ENCODE assay signal across 17 mouse cellular contexts in genomic region chr7:45721234-45721571, GRCm38 (mm10). TPM values are rescaled to one million over a fixed set of nuclear protein-coding genes. Genes with fewer than 3 reads are reported as not detected.
DNase-seq lines count a peak whose midpoint lies in the region; ATAC-seq lines count a peak whose summit lies in the region.
"Had no signal": no experiment of that assay in that cellular context is flagged by ENCODE, and none has a peak within 500 bp of the region (broad histone marks: within the 10 kb centered on the region; RNA-seq: fewer than 3 reads in every experiment).

No protein-coding gene starts in this region.

- peaks cover 70% of the 10 kb centered on the region for H3K36me3 ChIP-seq in hindbrain, embryonic 13.5 days
- peaks cover 70% of the 10 kb centered on the region for H3K36me3 ChIP-seq in hindbrain, embryonic 12.5 days
- H3K36me3 ChIP-seq in midbrain, embryonic 13.5 days = peaks cover 71% of the 10 kb centered on the region
- H3K36me3 ChIP-seq in midbrain, embryonic 15.5 days (replicated peaks) = peaks cover 27% of the 10 kb centered on the region
- peaks cover 27% of the 10 kb centered on the region for H3K36me3 ChIP-seq in intestine, embryonic 16.5 days (ENCODE audit: control insufficient read depth, insufficient read depth, low read length)

- no peak overlapping the region for H3K4me2 ChIP-seq in hindbrain, embryonic 13.5 days
- H3K4me2 ChIP-seq in hindbrain, embryonic 12.5 days (replicated peaks) = no peak overlapping the region
- H3K4me2 ChIP-seq in midbrain, embryonic 13.5 days (replicated peaks) = no peak overlapping the region
- no peak overlapping the region for H3K4me2 ChIP-seq in midbrain, embryonic 15.5 days
- H3K4me2 ChIP-seq in intestine, embryonic 16.5 days (ENCODE audit: low read depth, low read length) = peak overlapping the region; percentile 55
- H3K4me2 ChIP-seq: neural tube, embryonic 12.5 days had no signal

- no peak overlapping the region for H3K4me3 ChIP-seq in hindbrain, embryonic 13.5 days
- no peak overlapping the region for H3K4me3 ChIP-seq in hindbrain, embryonic 12.5 days
- H3K4me3 ChIP-seq in midbrain, embryonic 13.5 days (replicated peaks) = no peak overlapping the region
- no peak overlapping the region for H3K4me3 ChIP-seq in midbrain, embryonic 15.5 days
- peak overlapping the region; percentile 42 for H3K4me3 ChIP-seq in intestine, embryonic 16.5 days (ENCODE audit: low read length)
- H3K4me3 ChIP-seq: erythroblast, embryonic 14.5 days; neural tube, embryonic 12.5 days had no signal

- WGBS in hindbrain, embryonic 13.5 days = 84% methylated on average over 7 of the region's 7 CpGs
- 85% methylated on average over 7 of the region's 7 CpGs for WGBS in hindbrain, embryonic 12.5 days
- 82% methylated on average over 7 of the region's 7 CpGs for WGBS in midbrain, embryonic 13.5 days
- WGBS in midbrain, embryonic 15.5 days = 82% methylated on average over 7 of the region's 7 CpGs
- 58% methylated on average over 7 of the region's 7 CpGs for WGBS in intestine, embryonic 16.5 days

- no peaks in the 10 kb centered on the region for H3K27me3 ChIP-seq in hindbrain, embryonic 13.5 days
- H3K27me3 ChIP-seq in hindbrain, embryonic 12.5 days = no peaks in the 10 kb centered on the region
- H3K27me3 ChIP-seq in midbrain, embryonic 13.5 days = no peaks in the 10 kb centered on the region
- no peaks in the 10 kb centered on the region for H3K27me3 ChIP-seq in midbrain, embryonic 15.5 days (replicated peaks)
- H3K27me3 ChIP-seq in intestine, embryonic 16.5 days (replicated peaks; ENCODE audit: control insufficient read depth, insufficient read depth, low read length) = no peaks in the 10 kb centered on the region
- H3K27me3 ChIP-seq: neural tube, embryonic 12.5 days had no signal

- no peaks in the 10 kb centered on the region for H3K9me3 ChIP-seq in hindbrain, embryonic 13.5 days
- no peaks in the 10 kb centered on the region for H3K9me3 ChIP-seq in hindbrain, embryonic 12.5 days (replicated peaks)
- no peaks in the 10 kb centered on the region for H3K9me3 ChIP-seq in midbrain, embryonic 13.5 days
- H3K9me3 ChIP-seq in midbrain, embryonic 15.5 days = no peaks in the 10 kb centered on the region
- no peaks in the 10 kb centered on the region for H3K9me3 ChIP-seq in intestine, embryonic 16.5 days (ENCODE audit: control insufficient read depth, low read length)
- H3K9me3 ChIP-seq: neural tube, embryonic 12.5 days had no signal

- DNase-seq in cerebellum, adult 18-20 months = no peak
- no peak for DNase-seq in left cerebral cortex, adult 8-10 months (ENCODE audit: low spot score in 2 of 2)
- DNase-seq: kidney, postnatal 10 days; left cerebral cortex, postnatal 4 days; spleen, adult 18-20 months had no signal

- peak overlapping the region; percentile 35; the same call in 1 of the 2 replicates for H3K9ac ChIP-seq in hindbrain, embryonic 13.5 days
- H3K9ac ChIP-seq in hindbrain, embryonic 12.5 days = no peak overlapping the region
- peak overlapping the region; percentile 42; the same call in 1 of the 2 replicates for H3K9ac ChIP-seq in midbrain, embryonic 13.5 days (replicated peaks)
- H3K9ac ChIP-seq in midbrain, embryonic 15.5 days = no peak overlapping the region
- H3K9ac ChIP-seq in intestine, embryonic 16.5 days (ENCODE audit: low read depth, low read length) = peak overlapping the region; percentile 49
- H3K9ac ChIP-seq: neural tube, embryonic 12.5 days had no signal

- no peak overlapping the region for H3K27ac ChIP-seq in hindbrain, embryonic 13.5 days
- no peak overlapping the region for H3K27ac ChIP-seq in hindbrain, embryonic 12.5 days
- H3K27ac ChIP-seq in midbrain, embryonic 13.5 days = no peak overlapping the region
- no peak overlapping the region for H3K27ac ChIP-seq in midbrain, embryonic 15.5 days
- H3K27ac ChIP-seq in intestine, embryonic 16.5 days (ENCODE audit: low read length) = peak overlapping the region; percentile 42
- H3K27ac ChIP-seq: neural tube, embryonic 12.5 days had no signal

- ATAC-seq in hindbrain, embryonic 13.5 days (ENCODE audit: low FRiP score) = no peak
- no peak for ATAC-seq in hindbrain, embryonic 12.5 days (ENCODE audit: low FRiP score)
- no peak for ATAC-seq in midbrain, embryonic 13.5 days
- no peak for ATAC-seq in midbrain, embryonic 15.5 days (replicated peaks)
- no peak for ATAC-seq in intestine, embryonic 16.5 days

- peaks cover 42% of the 10 kb centered on the region for H3K4me1 ChIP-seq in hindbrain, embryonic 13.5 days (replicated peaks)
- H3K4me1 ChIP-seq in hindbrain, embryonic 12.5 days = peaks cover 35% of the 10 kb centered on the region
- peaks cover 32% of the 10 kb centered on the region for H3K4me1 ChIP-seq in midbrain, embryonic 13.5 days (replicated peaks)
- H3K4me1 ChIP-seq in midbrain, embryonic 15.5 days = peaks cover 27% of the 10 kb centered on the region
- H3K4me1 ChIP-seq in intestine, embryonic 16.5 days (ENCODE audit: control insufficient read depth, insufficient read depth, low read length) = peaks cover 29% of the 10 kb centered on the region

RNA-seq across cellular contexts. Expression of gene Fam83e, which starts 0.2 kb away (rescaled TPM):
- 0.48 and 0.83 TPM in 2 replicates for polyA plus RNA-seq in hindbrain, embryonic 13.5 days (2015; fragmentation: Nextera tagmentation; extraction: Ambion mirVana)
- polyA plus RNA-seq in hindbrain, embryonic 12.5 days (2016; fragmentation: Nextera tagmentation; extraction: Ambion mirVana) = 0.89 and 1.0 TPM in 2 replicates
- polyA plus RNA-seq in midbrain, embryonic 13.5 days (2015; fragmentation: Nextera tagmentation; extraction: Ambion mirVana) = 1.0 and 1.3 TPM in 2 replicates
- polyA plus RNA-seq in midbrain, embryonic 15.5 days (2015; fragmentation: Nextera tagmentation; extraction: Ambion mirVana) = 0.54 and 0.74 TPM in 2 replicates
- 30.9 and 34.2 TPM in 2 replicates for polyA plus RNA-seq in intestine, embryonic 16.5 days (2015; fragmentation: Nextera tagmentation; extraction: Ambion mirVana)
- total RNA-seq in left cerebral cortex, adult 8-10 months (2022) = under 1 TPM in 1 of 4 experiments, not detected in 3; 0.14 TPM

RNA-seq across cellular contexts. Expression of gene Sphk2, which starts 3.4 kb away (rescaled TPM):
- 24.1 and 25.0 TPM in 2 replicates for polyA plus RNA-seq in hindbrain, embryonic 13.5 days (2015; fragmentation: Nextera tagmentation; extraction: Ambion mirVana)
- polyA plus RNA-seq in hindbrain, embryonic 12.5 days (2016; fragmentation: Nextera tagmentation; extraction: Ambion mirVana) = 28.7 and 30.3 TPM in 2 replicates
- 24.3 and 27.1 TPM in 2 replicates for polyA plus RNA-seq in midbrain, embryonic 13.5 days (2015; fragmentation: Nextera tagmentation; extraction: Ambion mirVana)
- polyA plus RNA-seq in midbrain, embryonic 15.5 days (2015; fragmentation: Nextera tagmentation; extraction: Ambion mirVana) = 24.5 and 26.4 TPM in 2 replicates
- polyA plus RNA-seq in intestine, embryonic 16.5 days (2015; fragmentation: Nextera tagmentation; extraction: Ambion mirVana) = 55.6 and 59.2 TPM in 2 replicates
- total RNA-seq in left cerebral cortex, adult 8-10 months (2022) = 10 to 100 TPM; 24.9 to 27.4 (median 25.3) TPM

RNA-seq across cellular contexts. Expression of gene Spaca4, which starts 4.4 kb away (rescaled TPM):
- not detected in 2 replicates for polyA plus RNA-seq in hindbrain, embryonic 13.5 days (2015; fragmentation: Nextera tagmentation; extraction: Ambion mirVana)
- polyA plus RNA-seq in hindbrain, embryonic 12.5 days (2016; fragmentation: Nextera tagmentation; extraction: Ambion mirVana) = not detected in 2 replicates
- not detected in 2 replicates for polyA plus RNA-seq in midbrain, embryonic 13.5 days (2015; fragmentation: Nextera tagmentation; extraction: Ambion mirVana)
- polyA plus RNA-seq in midbrain, embryonic 15.5 days (2015; fragmentation: Nextera tagmentation; extraction: Ambion mirVana) = not detected in 2 replicates
- polyA plus RNA-seq in intestine, embryonic 16.5 days (2015; fragmentation: Nextera tagmentation; extraction: Ambion mirVana) = 0.86 and 1.0 TPM in 2 replicates
- not detected for total RNA-seq in left cerebral cortex, adult 8-10 months (2022)
- total RNA-seq: granulocyte monocyte progenitor cell, adult 5-6 weeks; layer of hippocampus, postnatal 10 days; left cerebral cortex, postnatal 4 days had no signal
- polyA plus RNA-seq: cortical plate, adult 2 months; erythroblast, embryonic 14.5 days; heart, postnatal 0 days; neural tube, embryonic 12.5 days; urinary bladder, adult 2 months had no signal

RNA-seq across cellular contexts. Expression of gene Rpl18, which starts 5.9 kb away (rescaled TPM):
- 626 and 633 TPM in 2 replicates for polyA plus RNA-seq in hindbrain, embryonic 13.5 days (2015; fragmentation: Nextera tagmentation; extraction: Ambion mirVana)
- polyA plus RNA-seq in hindbrain, embryonic 12.5 days (2016; fragmentation: Nextera tagmentation; extraction: Ambion mirVana) = 607 and 682 TPM in 2 replicates
- 643 and 684 TPM in 2 replicates for polyA plus RNA-seq in midbrain, embryonic 13.5 days (2015; fragmentation: Nextera tagmentation; extraction: Ambion mirVana)
- polyA plus RNA-seq in midbrain, embryonic 15.5 days (2015; fragmentation: Nextera tagmentation; extraction: Ambion mirVana) = 537 and 538 TPM in 2 replicates
- polyA plus RNA-seq in intestine, embryonic 16.5 days (2015; fragmentation: Nextera tagmentation; extraction: Ambion mirVana) = 1,070 and 1,157 TPM in 2 replicates
- 100 to 1,000 TPM; 340 to 384 (median 357) TPM for total RNA-seq in left cerebral cortex, adult 8-10 months (2022)

RNA-seq across cellular contexts. Expression of gene Dbp, which starts 16.3 kb away (rescaled TPM):
- 2.9 and 3.6 TPM in 2 replicates for polyA plus RNA-seq in hindbrain, embryonic 13.5 days (2015; fragmentation: Nextera tagmentation; extraction: Ambion mirVana)
- 4.2 and 5.3 TPM in 2 replicates for polyA plus RNA-seq in hindbrain, embryonic 12.5 days (2016; fragmentation: Nextera tagmentation; extraction: Ambion mirVana)
- polyA plus RNA-seq in midbrain, embryonic 13.5 days (2015; fragmentation: Nextera tagmentation; extraction: Ambion mirVana) = 3.4 and 4.0 TPM in 2 replicates
- polyA plus RNA-seq in midbrain, embryonic 15.5 days (2015; fragmentation: Nextera tagmentation; extraction: Ambion mirVana) = 3.3 and 3.8 TPM in 2 replicates
- polyA plus RNA-seq in intestine, embryonic 16.5 days (2015; fragmentation: Nextera tagmentation; extraction: Ambion mirVana) = 2.3 and 3.2 TPM in 2 replicates
- 100 to 1,000 TPM; 164 to 236 (median 186) TPM for total RNA-seq in left cerebral cortex, adult 8-10 months (2022)

Comparison
In these comparisons a context has a peak if more than half of its experiments do, and no peak if none do; other contexts are left out.
1. H3K9ac ChIP-seq: peak in hindbrain, embryonic 13.5 days (single experiment), midbrain, embryonic 13.5 days (single experiment) and intestine, embryonic 16.5 days (single experiment); none in hindbrain, embryonic 12.5 days (single experiment) and midbrain, embryonic 15.5 days (single experiment).
2. RNA of gene Fam83e, which starts 0.2 kb away (polyA plus RNA-seq): 30.9 to 34.2 TPM in intestine, embryonic 16.5 days; 1.0 to 1.3 TPM in midbrain, embryonic 13.5 days, 0.89 to 1.0 TPM in hindbrain, embryonic 12.5 days, 0.54 to 0.74 TPM in midbrain, embryonic 15.5 days and 0.48 to 0.83 TPM in hindbrain, embryonic 13.5 days; every median in the first group is over 10 times any median in the second.